ENCODE assay signal across 8 mouse cellular contexts in the genomic region with DNA sequence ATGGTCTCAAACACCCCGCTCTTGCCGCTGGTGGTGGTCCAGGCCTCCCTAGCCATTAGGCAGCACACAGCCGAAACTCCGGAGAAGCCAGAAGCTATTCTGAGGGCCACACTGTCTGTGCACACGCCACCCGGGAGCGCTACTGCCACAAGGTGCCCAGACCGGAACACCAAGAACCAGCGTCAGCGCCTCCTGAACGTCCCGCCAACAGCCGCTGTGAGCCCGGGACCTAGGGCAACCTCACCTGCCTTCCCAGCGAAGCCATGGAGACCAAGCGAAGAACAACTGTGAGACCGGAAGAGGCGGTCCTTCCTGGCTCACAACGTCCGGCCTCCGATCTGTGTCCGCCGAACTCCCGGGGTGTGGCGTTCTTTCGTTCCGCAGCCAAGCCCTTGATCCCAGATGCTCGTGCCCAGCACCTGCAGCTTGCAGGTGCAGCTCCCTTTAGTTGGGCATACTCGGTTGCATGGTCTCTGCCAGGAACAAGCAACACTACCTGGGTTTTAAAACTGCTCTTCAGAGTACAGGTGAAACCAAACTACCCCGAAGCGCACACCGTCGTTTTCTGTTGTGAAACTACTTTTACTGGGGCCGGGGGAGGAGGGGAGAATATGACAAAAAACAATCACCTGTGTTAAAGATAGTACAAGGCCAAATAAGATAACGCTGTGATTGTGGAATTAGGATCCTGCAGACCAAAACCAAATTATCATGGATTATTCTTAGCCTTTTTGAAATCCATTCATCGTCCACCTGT. TPM values are rescaled to one million over a fixed set of nuclear protein-coding genes. Genes with fewer than 3 reads are reported as not detected.
DNase-seq lines count a peak whose midpoint lies in the region; ATAC-seq and TF ChIP-seq lines count a peak whose summit lies in the region.

A gene (minus strand): TSS at position 335 of the 757 bp plus-strand sequence.

- no peak for TF ChIP-seq CTCF in bone marrow macrophage, adult 2 months (IDR thresholded peaks at IDR 0.05; ENCODE audit: low read depth, low read length)
- TF ChIP-seq CTCF in embryonic fibroblast, embryonic 13.5 days (IDR thresholded peaks at IDR 0.05; ENCODE audit: borderline replicate concordance, insufficient read depth, low read length) = no peak

- 7% methylated on average over 36 of the region's 36 CpGs for WGBS in kidney, embryonic 14.5 days
- WGBS in limb, embryonic 15.5 days = 7% methylated on average over 36 of the region's 36 CpGs

- ATAC-seq in kidney, embryonic 14.5 days (ENCODE audit: low FRiP score, low TSS enrichment) = peak; percentile 92
- ATAC-seq in limb, embryonic 15.5 days (ENCODE audit: insufficient number of reproducible peaks, low FRiP score, low TSS enrichment, low read depth) = peak; percentile 76; the same call in 1 of the 2 replicates

- peaks cover 46% of the 10 kb centered on the region for H3K36me3 ChIP-seq in kidney, embryonic 14.5 days (ENCODE audit: control insufficient read depth, insufficient read depth, low read length)
- H3K36me3 ChIP-seq in limb, embryonic 15.5 days = peaks cover 41% of the 10 kb centered on the region

- H3K4me1 ChIP-seq in bone marrow macrophage, adult 2 months (ENCODE audit: control insufficient read depth, insufficient read depth, low read length) = 0 out of 2 replicates have a peak, but pooled peaks cover 3% of the 10 kb centered on the region
- peaks cover 2% of the 10 kb centered on the region; the same call in 1 of the 2 replicates for H3K4me1 ChIP-seq in embryonic fibroblast, embryonic 13.5 days (ENCODE audit: control insufficient read depth, insufficient read depth, low read length)
- peaks cover 4% of the 10 kb centered on the region; the same call in 1 of the 2 replicates for H3K4me1 ChIP-seq in kidney, embryonic 14.5 days (ENCODE audit: control insufficient read depth, insufficient read depth, low read length)
- H3K4me1 ChIP-seq in limb, embryonic 15.5 days = peaks cover 15% of the 10 kb centered on the region

- TF ChIP-seq POLR2A in bone marrow macrophage, adult 2 months (IDR thresholded peaks at IDR 0.05; ENCODE audit: borderline replicate concordance, low read depth, low read length) = no peak
- TF ChIP-seq POLR2A in embryonic fibroblast, embryonic 13.5 days (IDR thresholded peaks at IDR 0.05; ENCODE audit: low read depth, low read length) = peak; percentile 88

- H3K4me3 ChIP-seq in bone marrow macrophage, adult 2 months (ENCODE audit: insufficient read depth, low read length) = peak within 1 kb of the TSS; percentile 79
- peak within 1 kb of the TSS; percentile 75 for H3K4me3 ChIP-seq in embryonic fibroblast, embryonic 13.5 days (ENCODE audit: insufficient read depth, low read length)
- peak within 1 kb of the TSS; percentile 95 for H3K4me3 ChIP-seq in kidney, embryonic 14.5 days (ENCODE audit: low read length)
- peak within 1 kb of the TSS; percentile 74 for H3K4me3 ChIP-seq in limb, embryonic 15.5 days

- no peaks in the 10 kb centered on the region for H3K27me3 ChIP-seq in kidney, embryonic 14.5 days (ENCODE audit: control insufficient read depth, insufficient read depth, low read length)
- H3K27me3 ChIP-seq in limb, embryonic 15.5 days = no peaks in the 10 kb centered on the region

- DNase-seq in B cell, adult 2 months = peak; percentile 84
- peak; percentile 63 to 64 for DNase-seq in heart, adult 9 months (ENCODE audit: low spot score in 2 of 2)
- peak; percentile 13 to 42 for DNase-seq in monocyte, adult 2 months (ENCODE audit: low read depth in 1 of 2, low spot score in 2 of 2)
- peak; percentile 70 to 75 for DNase-seq in spleen, postnatal 36 days (ENCODE audit: low spot score in 2 of 2)

- H3K27ac ChIP-seq in bone marrow macrophage, adult 2 months (ENCODE audit: insufficient read depth, low read depth, low read length) = no peak within 1 kb of the TSS
- no peak within 1 kb of the TSS for H3K27ac ChIP-seq in embryonic fibroblast, embryonic 13.5 days (ENCODE audit: insufficient read depth, low read length)
- H3K27ac ChIP-seq in kidney, embryonic 14.5 days (ENCODE audit: low read depth, low read length) = no peak within 1 kb of the TSS
- 0 out of 2 replicates have a peak within 1 kb of the TSS, but pooled peaks have one; percentile 54 for H3K27ac ChIP-seq in limb, embryonic 15.5 days

- H3K9ac ChIP-seq in kidney, embryonic 14.5 days (ENCODE audit: low read depth, low read length) = peak within 1 kb of the TSS; percentile 84
- H3K9ac ChIP-seq in limb, embryonic 15.5 days = peak within 1 kb of the TSS; percentile 70

- no peaks in the 10 kb centered on the region for H3K9me3 ChIP-seq in kidney, embryonic 14.5 days (ENCODE audit: control insufficient read depth, low read length)
- no peaks in the 10 kb centered on the region for H3K9me3 ChIP-seq in limb, embryonic 15.5 days

- peak within 1 kb of the TSS; percentile 77 for H3K4me2 ChIP-seq in kidney, embryonic 14.5 days (replicated peaks; ENCODE audit: low read depth, low read length)
- H3K4me2 ChIP-seq in limb, embryonic 15.5 days = peak within 1 kb of the TSS; percentile 70

RNA-seq across cellular contexts. Expression of the gene that starts here (rescaled TPM):
- polyA plus RNA-seq in bone marrow macrophage, adult 2 months (2012; ENCODE audit: insufficient read depth, insufficient read length, missing spikeins) = 14.8 and 20.2 TPM in 2 replicates
- polyA plus RNA-seq in embryonic fibroblast, embryonic 13.5 days (2011; ENCODE audit: insufficient read length, low read depth, missing spikeins) = 15.9 and 18.0 TPM in 2 replicates
- 31.3 and 33.5 TPM in 2 replicates for polyA plus RNA-seq in kidney, embryonic 14.5 days (2014; fragmentation: Nextera tagmentation; extraction: Ambion mirVana)
- polyA plus RNA-seq in limb, embryonic 15.5 days (2015; fragmentation: Nextera tagmentation; extraction: Ambion mirVana) = 28.1 and 28.9 TPM in 2 replicates

Comparison
In these comparisons a context has a peak if more than half of its experiments do, and no peak if none do; other contexts are left out.
1. DNase-seq: peak in every context shown above with its lines; median percentile 84 in B cell, adult 2 months; 72 in spleen, postnatal 36 days; 64 in heart, adult 9 months; 28 in monocyte, adult 2 months.